ENCODE assay signal across 8 mouse cellular contexts in genomic region chr5:138619211-138620128, GRCm38 (mm10). TPM values are rescaled to one million over a fixed set of nuclear protein-coding genes. Genes with fewer than 3 reads are reported as not detected.
A peak's percentile ranks its signal among the peaks of the same experiment; 100 is the strongest.
DNase-seq lines count a peak whose midpoint lies in the region; ATAC-seq and TF ChIP-seq lines count a peak whose summit lies in the region.

TSS of gene Zfp68 (minus strand) at chr5:138619761.

- H3K4me3 ChIP-seq in embryonic facial prominence, embryonic 14.5 days (ENCODE audit: low read depth, low read length), result peak within 1 kb of the TSS; percentile 79
- peak within 1 kb of the TSS; percentile 78 for H3K4me3 ChIP-seq in heart, adult 2 months
- H3K4me3 ChIP-seq in limb, embryonic 13.5 days, result peak within 1 kb of the TSS; percentile 83
- H3K4me3 ChIP-seq in midbrain, embryonic 16.5 days (ENCODE audit: low read depth, low read length), result peak within 1 kb of the TSS; percentile 90

- peak; percentile 65 for TF ChIP-seq CTCF in heart, adult 2 months (IDR thresholded peaks at IDR 0.05)

- peak within 1 kb of the TSS; percentile 96 for H3K9ac ChIP-seq in embryonic facial prominence, embryonic 14.5 days (ENCODE audit: low read depth, low read length)
- H3K9ac ChIP-seq in heart, adult 2 months (ENCODE audit: low read depth, low read length), result peak within 1 kb of the TSS; percentile 100
- peak within 1 kb of the TSS; percentile 96 for H3K9ac ChIP-seq in limb, embryonic 13.5 days
- peak within 1 kb of the TSS; percentile 99 for H3K9ac ChIP-seq in midbrain, embryonic 16.5 days (ENCODE audit: low read depth, low read length)

- peak; percentile 96 for TF ChIP-seq POLR2A in heart, adult 2 months (IDR thresholded peaks at IDR 0.05; ENCODE audit: insufficient read depth, low read depth, low read length)

- ATAC-seq in embryonic facial prominence, embryonic 14.5 days (ENCODE audit: low read depth), result peak; percentile 96
- peak; percentile 97 for ATAC-seq in limb, embryonic 13.5 days (ENCODE audit: low FRiP score, low read depth)
- ATAC-seq in midbrain, embryonic 16.5 days, result peak; percentile 96

- no peaks in the 10 kb centered on the region for H3K27me3 ChIP-seq in embryonic facial prominence, embryonic 14.5 days (replicated peaks; ENCODE audit: control insufficient read depth, insufficient read depth, low read length)
- no peaks in the 10 kb centered on the region; the same call in 1 of the 2 replicates for H3K27me3 ChIP-seq in heart, adult 2 months (ENCODE audit: control insufficient read depth, insufficient read depth, low read length)
- H3K27me3 ChIP-seq in limb, embryonic 13.5 days, result no peaks in the 10 kb centered on the region
- H3K27me3 ChIP-seq in midbrain, embryonic 16.5 days (ENCODE audit: control insufficient read depth, insufficient read depth, low read depth, low read length), result no peaks in the 10 kb centered on the region

- H3K27ac ChIP-seq in embryonic facial prominence, embryonic 14.5 days (replicated peaks; ENCODE audit: low read depth, low read length), result peak within 1 kb of the TSS; percentile 99
- peak within 1 kb of the TSS; percentile 99 for H3K27ac ChIP-seq in heart, adult 2 months
- peak within 1 kb of the TSS; percentile 99 for H3K27ac ChIP-seq in limb, embryonic 13.5 days
- H3K27ac ChIP-seq in midbrain, embryonic 16.5 days (ENCODE audit: low read length), result peak within 1 kb of the TSS; percentile 99

- intact Hi-C loops in heart, adult 2 months (cut with DNase I), result loop anchor here (5.0 kb wide), 1 partner anchor 633 kb away; the partner anchor contains the start of gene Get4

- peak; percentile 65 for TF ChIP-seq EP300 in heart, adult 2 months (IDR thresholded peaks at IDR 0.05; ENCODE audit: insufficient read depth, low read depth, low read length)

- under 1% methylated on average over 37 of the region's 43 CpGs for WGBS in embryonic facial prominence, embryonic 14.5 days
- under 1% methylated on average over 43 of the region's 43 CpGs for WGBS in heart, adult 2 months
- under 1% methylated on average over 43 of the region's 43 CpGs for WGBS in limb, embryonic 13.5 days
- WGBS in midbrain, embryonic 16.5 days, result under 1% methylated on average over 38 of the region's 43 CpGs

- peaks cover 10% of the 10 kb centered on the region; the same call in 1 of the 2 replicates for H3K4me1 ChIP-seq in embryonic facial prominence, embryonic 14.5 days (ENCODE audit: control insufficient read depth, insufficient read depth, low read length)
- H3K4me1 ChIP-seq in heart, adult 2 months (ENCODE audit: control insufficient read depth, insufficient read depth, low read length), result peaks cover 7% of the 10 kb centered on the region
- peaks cover 10% of the 10 kb centered on the region for H3K4me1 ChIP-seq in limb, embryonic 13.5 days
- H3K4me1 ChIP-seq in midbrain, embryonic 16.5 days (ENCODE audit: control insufficient read depth, insufficient read depth, low read length), result peaks cover 24% of the 10 kb centered on the region

- H3K36me3 ChIP-seq in embryonic facial prominence, embryonic 14.5 days (ENCODE audit: control insufficient read depth, insufficient read depth, low read length), result peaks cover 40% of the 10 kb centered on the region
- peaks cover 9% of the 10 kb centered on the region for H3K36me3 ChIP-seq in heart, adult 2 months (ENCODE audit: control insufficient read depth, insufficient read depth, low read length)
- peaks cover 42% of the 10 kb centered on the region for H3K36me3 ChIP-seq in limb, embryonic 13.5 days
- peaks cover 32% of the 10 kb centered on the region for H3K36me3 ChIP-seq in midbrain, embryonic 16.5 days (ENCODE audit: control insufficient read depth, insufficient read depth, low read length)

- peak; percentile 99 for DNase-seq in 3T3-L1 (ENCODE audit: low read depth, low spot score)
- DNase-seq in adrenal gland, postnatal 4 days (ENCODE audit: low spot score in 2 of 2), result peak; percentile 68 to 86
- peak; percentile 99 for DNase-seq in embryonic facial prominence, embryonic 14.5 days (ENCODE audit: low spot score)
- peak; percentile 89 to 94 for DNase-seq in heart, adult 2 months
- peak; percentile 95 to 96 for DNase-seq in kidney, adult 8-10 months
- peak; percentile 80 to 93 for DNase-seq in spleen, postnatal 10 days (ENCODE audit: low spot score in 2 of 2)

- peaks cover 40% of the 10 kb centered on the region for H3K9me3 ChIP-seq in embryonic facial prominence, embryonic 14.5 days (ENCODE audit: control insufficient read depth, low read length)
- H3K9me3 ChIP-seq in limb, embryonic 13.5 days, result peaks cover 37% of the 10 kb centered on the region
- peaks cover 19% of the 10 kb centered on the region for H3K9me3 ChIP-seq in midbrain, embryonic 16.5 days (replicated peaks; ENCODE audit: control insufficient read depth, low read length, poor library complexity, severe bottlenecking)

- peaks cover 6% of the 10 kb centered on the region for H3K79me2 ChIP-seq in heart, adult 2 months (replicated peaks; ENCODE audit: control insufficient read depth, insufficient read depth, low read length)

- peak within 1 kb of the TSS; percentile 54 for H3K4me2 ChIP-seq in embryonic facial prominence, embryonic 14.5 days (ENCODE audit: low read depth, low read length)
- H3K4me2 ChIP-seq in limb, embryonic 13.5 days (replicated peaks), result peak within 1 kb of the TSS; percentile 49
- peak within 1 kb of the TSS; percentile 54 for H3K4me2 ChIP-seq in midbrain, embryonic 16.5 days (ENCODE audit: low read length)

RNA-seq across cellular contexts. Expression of gene Zfp68, which starts in this region (rescaled TPM):
- total RNA-seq in adrenal gland, postnatal 4 days (2021), result 10 to 100 TPM; 29.3 to 34.0 TPM
- 70.0 and 70.1 TPM in 2 replicates for polyA plus RNA-seq in embryonic facial prominence, embryonic 14.5 days (2014; fragmentation: Nextera tagmentation; extraction: Ambion mirVana)
- total RNA-seq in heart, adult 2 months (2021), result 10 to 100 TPM; 17.7 to 19.4 TPM
- polyA plus RNA-seq in heart, adult 2 months (2012; rRNA removed), result 6.8 and 13.8 TPM in 2 replicates
- 82.9 and 87.4 TPM in 2 replicates for polyA plus RNA-seq in limb, embryonic 13.5 days (2015; fragmentation: Nextera tagmentation; extraction: Ambion mirVana)
- polyA plus RNA-seq in midbrain, embryonic 16.5 days (2015; fragmentation: Nextera tagmentation; extraction: Ambion mirVana), result 75.8 and 80.6 TPM in 2 replicates

Comparison
In these comparisons a context has a peak if more than half of its experiments do, and no peak if none do; other contexts are left out.
1. Peak in every context shown above with its lines: DNase-seq, ATAC-seq, H3K4me3 ChIP-seq and H3K27ac ChIP-seq.